Mouse (Mus musculus) spleen, adult 18-20 months (tissue): ENCODE measurements around the gene Sh3glb1.
A peak's percentile ranks its signal among the peaks of the same experiment; 100 is the strongest.
"Not testable (repeated sequence)": the region's sequence is repeated elsewhere in the genome, so short reads cannot be mapped to it uniquely, and the experiment has no call there.

Experiments
- DNase-seq, 2 experiments: peaks; one replicate each; pipeline ENCODE4 v3.0.0; 2022; ENCODE audit warnings: mixed read lengths in 2 of 2

The Sh3glb1 gene

GRCm38 (mm10) chr3:144719901-144720747 is at the start of gene Sh3glb1:
Sh3glb1 (minus strand) TSS chr3:144720335.
- peak; percentile 95 to 97 for DNase-seq

DNA sequence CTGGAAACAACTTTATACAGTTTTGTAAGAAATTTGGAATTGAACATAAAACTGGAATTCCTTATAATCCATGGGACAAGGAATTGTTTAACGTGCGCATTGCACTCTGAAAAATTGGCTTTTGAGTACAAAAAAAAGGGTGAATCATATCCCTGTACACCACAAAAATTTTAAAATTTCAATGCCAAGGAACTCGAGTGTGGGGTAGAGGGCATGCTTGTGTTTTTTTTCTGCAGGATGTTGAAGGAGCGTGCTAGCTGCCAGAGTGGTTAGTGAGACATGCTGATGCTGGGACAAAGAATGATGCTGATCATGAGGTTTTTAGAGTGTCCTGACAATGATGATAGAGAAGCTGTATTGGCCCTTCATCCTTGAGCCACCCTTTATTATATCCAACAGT is 45.0 kb upstream of the Sh3glb1 start:
- no peak for DNase-seq

DNA sequence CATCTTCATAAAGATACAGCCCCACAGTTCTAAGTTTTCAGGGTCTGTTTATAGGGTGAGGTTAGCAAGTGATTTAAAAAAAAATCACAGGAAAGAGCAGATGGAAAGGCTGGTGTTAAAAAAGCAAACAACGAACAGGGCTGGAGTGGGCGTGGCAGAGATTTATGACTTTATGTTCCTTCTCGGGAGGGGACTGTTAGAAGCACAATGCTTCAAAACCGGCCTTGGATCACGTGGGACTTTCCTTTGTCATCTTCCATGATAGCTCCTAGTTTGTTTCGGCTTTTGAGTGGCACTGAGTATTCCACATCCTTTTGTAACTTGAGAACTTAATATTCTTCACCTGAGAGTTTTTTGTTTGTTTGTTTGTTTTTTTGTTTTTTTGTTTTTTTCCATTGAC is 41.3 kb upstream of the Sh3glb1 start:
- DNase-seq, result no peak

DNA sequence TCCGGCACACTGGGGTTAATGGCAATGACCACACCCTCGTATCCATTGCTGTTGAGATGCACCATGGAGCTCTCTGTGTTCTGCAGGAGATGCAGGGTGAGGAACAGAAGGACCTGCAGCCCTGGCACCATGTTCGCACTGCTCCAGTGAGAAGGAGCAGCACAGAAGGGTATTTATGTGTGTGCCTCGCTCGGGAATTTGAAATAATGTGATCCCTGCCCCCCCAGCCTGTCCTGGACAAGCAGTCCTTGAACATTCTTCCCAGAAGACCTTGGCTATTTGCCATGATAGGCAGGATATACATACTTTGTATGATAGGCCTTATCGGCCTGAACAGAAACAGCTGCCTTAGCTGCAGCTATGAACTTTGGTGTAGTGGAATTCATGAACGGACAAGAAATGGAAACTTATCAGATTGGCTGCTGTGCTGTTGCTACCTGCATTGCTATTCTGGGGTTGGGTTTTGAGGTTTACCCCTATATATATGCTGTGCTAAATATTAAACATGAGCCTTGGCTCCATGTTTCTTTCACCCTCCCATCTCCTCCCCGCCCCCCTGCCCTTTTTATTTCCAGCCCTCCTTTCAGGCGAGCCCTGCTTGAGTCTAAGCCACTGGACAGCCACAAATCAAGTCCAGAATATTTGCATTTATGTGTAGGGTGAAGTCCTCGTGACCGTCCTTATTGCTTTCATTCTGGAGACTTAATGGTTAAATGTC is 40.6 kb upstream of the Sh3glb1 start, which contains the start of gene Clca3a1:
TSS of gene Clca3a1 (minus strand) at position 386 of the 718 bp plus-strand sequence.
- no peak for DNase-seq

DNA sequence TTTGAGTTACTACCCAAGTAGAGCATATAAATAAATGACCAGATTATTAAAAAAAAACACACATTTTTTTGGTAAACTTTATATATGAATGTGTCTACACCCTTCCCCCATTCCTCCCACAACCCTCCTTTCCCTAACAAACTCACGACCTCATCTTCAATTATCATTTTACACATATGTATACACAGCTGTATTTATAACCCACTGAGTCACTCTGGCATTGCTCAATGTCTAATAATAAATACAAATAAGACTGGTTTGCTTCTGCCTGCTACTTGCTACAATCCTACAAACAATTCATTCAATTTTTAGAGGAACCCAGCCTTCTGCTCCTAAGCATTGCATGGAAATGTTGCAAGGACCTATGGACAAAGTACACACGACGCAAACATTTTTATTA is 39.6 kb upstream of the Sh3glb1 start:
- no peak for DNase-seq

GRCm38 (mm10) chr3:144756103-144756502 is 36.0 kb upstream of the Sh3glb1 start:
- DNase-seq, result not testable (repeated sequence)

DNA sequence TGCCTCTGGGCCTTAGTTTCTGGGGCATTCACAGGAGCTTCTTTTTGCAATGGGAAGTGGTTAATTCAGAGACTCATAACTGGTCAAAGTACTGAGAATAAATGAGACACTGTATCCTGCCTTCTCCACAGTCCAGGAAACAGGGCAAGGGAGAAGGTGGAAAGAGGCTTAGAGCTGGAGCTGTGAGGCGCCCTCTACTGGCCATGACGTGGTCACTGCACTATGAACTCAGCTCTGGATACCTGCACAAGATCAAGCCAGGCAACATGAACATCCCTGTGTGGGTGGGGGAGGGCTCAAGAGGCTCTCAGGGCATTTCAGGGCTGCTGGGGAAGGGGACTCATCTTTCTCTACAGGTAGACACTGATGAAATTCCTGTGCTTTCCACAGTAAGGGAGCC is 33.0 kb upstream of the Sh3glb1 start:
- DNase-seq, result peak in 1 of 2 experiments; percentile 14

- not testable (repeated sequence) for DNase-seq
Measured at GRCm38 (mm10) chr3:144749062-144749963, 29.2 kb upstream of the Sh3glb1 start.

DNA sequence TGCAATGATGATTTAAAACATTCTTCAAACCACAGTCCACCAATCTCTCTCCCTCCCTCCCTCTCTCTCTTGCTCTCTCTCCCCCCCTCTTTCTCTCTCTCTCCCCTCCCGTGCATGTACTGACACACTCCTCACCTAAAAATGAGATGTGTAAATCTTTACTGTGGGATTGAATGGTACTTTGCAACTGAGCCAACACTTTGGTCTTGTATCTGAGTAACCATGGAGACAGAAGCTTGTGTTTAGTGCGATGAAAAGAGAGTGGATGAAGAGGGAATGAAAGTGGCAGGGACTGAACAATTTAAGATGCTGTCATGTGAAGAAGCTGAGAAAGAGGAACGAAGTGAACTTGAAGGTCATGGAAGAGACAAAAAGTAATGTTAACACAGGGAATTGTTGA is 27.6 kb upstream of the Sh3glb1 start:
- DNase-seq, result not testable (repeated sequence)

- not testable (repeated sequence) for DNase-seq
Measured at GRCm38 (mm10) chr3:144738396-144738795, 18.3 kb upstream of the Sh3glb1 start.

DNA sequence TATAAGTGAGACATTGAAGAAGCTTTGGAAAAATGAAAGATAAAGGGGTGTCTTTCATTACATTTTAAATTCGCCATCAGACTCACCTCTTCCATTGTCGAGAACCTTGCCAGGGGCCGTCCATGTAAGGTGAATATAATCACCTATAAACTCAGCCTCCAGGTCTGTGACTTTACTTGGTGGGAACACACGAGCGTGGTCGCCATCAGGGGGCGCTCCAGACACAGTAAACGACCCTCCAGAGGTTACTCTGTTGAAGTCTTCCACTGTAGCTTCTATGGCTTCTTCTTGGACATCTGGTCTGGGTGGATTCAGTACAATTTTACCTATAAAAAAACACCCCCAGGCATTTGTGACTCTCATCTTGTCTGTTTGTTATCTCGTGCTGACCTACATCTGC is 16.7 kb upstream of the Sh3glb1 start:
- peak in 1 of 2 experiments; percentile 17 for DNase-seq

DNA sequence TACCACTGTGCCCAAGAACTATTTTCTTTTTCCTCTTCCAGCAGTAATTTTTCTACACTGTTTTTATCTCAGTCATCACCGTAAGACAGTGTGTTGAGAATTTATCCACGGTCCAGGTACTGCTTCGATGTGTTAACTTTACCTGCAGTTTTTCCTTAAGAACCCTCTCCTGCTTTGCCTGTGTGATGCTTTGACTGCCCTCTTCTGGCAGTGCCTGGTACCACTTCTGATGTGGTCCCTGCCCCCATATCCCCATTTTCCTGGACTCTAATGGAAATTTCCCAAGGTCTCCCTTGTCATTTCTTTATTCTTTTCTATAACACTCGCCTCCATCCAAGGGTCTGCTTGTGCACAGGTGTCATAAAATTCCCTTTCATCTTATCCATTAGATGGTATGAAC is 3.3 kb upstream of the Sh3glb1 start:
- DNase-seq, result peak in 1 of 2 experiments; percentile 65

GRCm38 (mm10) chr3:144722566-144722965 is 2.4 kb upstream of the Sh3glb1 start:
- not testable (repeated sequence) for DNase-seq

DNA sequence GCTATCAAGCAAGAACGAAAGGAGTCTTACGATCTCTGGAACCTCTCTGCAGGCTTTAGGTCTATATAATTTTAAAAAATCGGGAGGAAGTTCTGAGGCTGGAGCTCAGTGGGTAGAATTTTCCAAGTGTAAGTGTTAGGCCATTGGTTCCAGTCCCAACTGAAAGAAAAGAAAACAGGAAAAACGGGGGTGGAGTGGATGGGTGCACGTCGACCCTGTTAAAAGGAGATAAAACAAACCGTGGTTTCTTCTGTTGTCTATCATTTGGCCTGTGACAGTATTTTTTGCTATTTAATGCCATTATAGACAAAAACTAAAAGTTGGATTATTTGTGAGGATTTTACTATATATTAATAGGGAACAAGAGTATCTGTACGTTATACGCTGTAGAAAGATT is 1.7 kb upstream of the Sh3glb1 start:
- no peak for DNase-seq

- DNase-seq, result no peak
Measured at GRCm38 (mm10) chr3:144721077-144721859, 1.1 kb upstream of the Sh3glb1 start.

DNA sequence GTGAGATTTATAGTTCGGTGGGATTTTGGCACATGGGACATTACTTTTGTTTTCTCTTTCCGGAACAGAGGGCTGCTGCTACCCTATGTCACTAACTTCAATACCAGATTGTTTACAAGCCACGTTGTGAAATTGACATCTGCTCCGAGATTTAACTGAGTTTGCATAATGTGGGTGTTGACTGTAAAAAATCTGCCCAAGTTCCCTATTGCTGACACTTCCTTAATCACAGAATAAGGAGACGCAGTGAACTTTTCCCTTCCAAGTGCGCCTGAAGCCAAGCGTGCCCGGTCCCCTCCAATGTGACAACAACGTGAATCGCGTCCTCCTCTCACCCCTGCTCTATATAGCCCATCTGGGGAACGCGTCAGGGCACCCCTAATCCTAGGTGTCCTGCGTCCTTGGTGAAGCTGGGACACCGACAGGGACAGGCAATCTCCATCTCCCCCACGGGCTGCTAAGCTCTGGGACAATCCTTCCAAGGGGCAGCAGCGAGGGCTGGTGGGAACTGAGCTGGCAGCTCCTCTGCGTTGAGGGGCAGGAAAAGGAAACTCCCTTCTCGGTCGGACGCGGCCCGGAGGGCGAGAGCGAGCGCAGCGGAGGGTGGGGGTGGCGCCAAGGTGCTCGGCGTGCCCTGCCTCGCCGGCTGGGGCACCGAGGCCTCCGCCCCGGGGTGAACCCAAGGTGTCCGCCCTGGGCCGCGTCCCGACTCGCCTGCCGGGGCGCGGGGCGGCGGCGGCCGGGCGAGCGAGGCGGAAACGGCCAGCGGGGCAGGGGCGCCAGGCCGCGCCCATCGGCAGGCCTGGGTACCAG is 841 bp downstream of the Sh3glb1 start:
- DNase-seq, result peak; percentile 68 to 74

- no peak for DNase-seq
Measured at GRCm38 (mm10) chr3:144718706-144719087, 1.4 kb downstream of the Sh3glb1 start.

- DNase-seq, result no peak
Measured at GRCm38 (mm10) chr3:144717835-144718234, 2.3 kb downstream of the Sh3glb1 start.

DNA sequence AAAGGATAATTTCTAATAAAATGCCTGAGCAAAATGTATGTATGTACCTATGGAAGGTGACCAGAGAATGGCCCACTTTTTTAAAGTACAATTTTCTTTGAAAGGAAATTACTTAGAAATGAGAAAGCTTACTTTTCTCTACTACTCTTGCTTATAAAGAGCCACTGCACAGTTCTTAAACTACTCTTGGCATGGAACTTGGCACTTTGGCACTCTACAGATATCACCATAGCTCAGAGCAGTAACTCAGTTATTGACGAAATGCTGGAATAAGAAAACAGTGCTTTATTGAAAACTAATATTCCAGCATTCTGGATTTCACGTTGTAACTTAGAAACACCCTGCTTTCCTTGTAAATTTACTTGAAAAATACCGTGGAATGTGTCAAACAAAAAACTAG is 3.0 kb downstream of the Sh3glb1 start:
- DNase-seq, result no peak

GRCm38 (mm10) chr3:144715901-144716300 is 4.2 kb downstream of the Sh3glb1 start:
- peak; percentile 31 to 38 for DNase-seq

GRCm38 (mm10) chr3:144715033-144715432 is 5.1 kb downstream of the Sh3glb1 start:
- no peak for DNase-seq
